Mouse (Mus musculus): ENCODE results near the gene Sectm1a. TPM values are rescaled to one million over a fixed set of nuclear protein-coding genes. Genes with fewer than 3 reads are reported as not detected.

Sectm1a gene
- polyA plus RNA-seq, 1 experiment from 2014 or later = not detected

DNA sequence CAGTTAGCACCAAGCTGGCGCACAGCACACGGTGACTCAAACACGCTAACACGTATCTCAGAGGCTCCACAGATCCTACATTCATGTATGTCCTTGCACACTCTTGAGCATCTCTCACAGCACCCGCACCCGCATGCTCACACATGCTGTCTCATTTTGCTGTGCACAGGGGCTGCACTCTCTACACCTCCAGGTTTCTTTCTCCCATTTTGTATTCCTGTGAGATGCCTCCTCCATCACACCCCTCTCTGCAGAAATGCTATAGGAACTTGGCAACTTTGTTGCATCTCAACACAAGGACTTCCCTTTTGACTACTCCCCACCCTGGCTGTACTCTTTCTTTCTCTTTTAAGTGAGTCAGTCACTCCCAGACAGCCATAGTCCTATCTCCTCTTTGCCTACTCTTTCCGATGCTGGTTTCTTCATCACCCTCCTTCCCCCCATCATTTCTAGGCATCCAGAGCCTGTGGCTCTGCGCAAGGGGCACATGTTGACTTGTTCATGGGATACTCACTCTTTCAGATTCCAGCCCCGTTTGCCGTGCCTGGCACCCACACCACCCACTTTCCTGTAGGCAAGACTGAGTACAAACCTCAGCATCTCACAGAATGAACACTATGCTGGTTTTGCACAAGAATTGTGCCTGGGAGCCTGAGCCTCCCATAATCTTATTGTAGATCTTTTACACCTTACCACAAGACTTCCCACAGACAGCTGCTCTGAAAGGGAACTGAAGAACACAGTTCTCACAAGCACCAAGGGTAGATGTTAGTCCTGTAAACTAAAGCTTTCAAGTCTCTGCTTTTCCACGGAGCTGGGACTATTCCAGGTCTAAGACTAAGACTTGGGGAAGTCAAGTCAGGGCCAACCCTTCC is 42.4 kb downstream of the Sectm1a start:
- 81% methylated on average over 11 of the region's 11 CpGs for WGBS (ENCODE audit: insufficient replicate concordance)
- Histone ChIP-seq H3K27me3 (ENCODE audit: control insufficient read depth, insufficient read depth, low read length) (peaks cover 8% of the 10 kb centered on the region; the same call in 1 of the 2 replicates), H3K4me1 (ENCODE audit: control insufficient read depth, insufficient read depth, low read length) (no peaks in the 10 kb centered on the region), H3K9me3 (replicated peaks; ENCODE audit: control insufficient read depth, low read length) (no peaks in the 10 kb centered on the region), H3K36me3 (ENCODE audit: control insufficient read depth, insufficient read depth, low read length) (no peaks in the 10 kb centered on the region), H3K4me2 (no peak overlapping the region), H3K27ac (ENCODE audit: low read depth, low read length) (no peak overlapping the region), H3K9ac (ENCODE audit: low read depth, low read length) (no peak overlapping the region), H3K4me3 (ENCODE audit: low read depth, low read length) (no peak overlapping the region)
- no peak for ATAC-seq (replicated peaks; ENCODE audit: insufficient number of reproducible peaks, low FRiP score, low TSS enrichment)

DNA sequence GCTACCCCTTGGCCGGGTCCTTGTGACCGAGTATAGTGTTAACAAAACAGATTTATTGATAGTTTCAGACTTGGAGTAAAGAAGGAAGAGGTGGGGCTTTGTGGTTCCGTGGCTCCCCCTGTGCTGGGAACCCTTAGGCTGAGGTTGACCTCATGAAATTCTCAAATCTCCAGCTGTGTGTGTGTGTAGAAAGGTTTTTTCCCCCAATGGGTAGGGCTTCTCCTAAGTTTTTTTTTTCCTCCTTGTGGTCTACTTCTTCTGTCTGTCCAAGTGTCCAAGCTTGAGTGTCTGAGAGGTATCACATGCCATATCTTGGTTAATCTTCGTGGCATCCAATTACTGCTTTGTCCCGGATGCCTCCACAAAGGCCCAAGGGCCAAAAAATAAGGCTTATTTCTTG is 47.9 kb downstream of the Sectm1a start:
- Histone ChIP-seq H3K4me2 (no peak overlapping the region), H3K9me3 (replicated peaks; ENCODE audit: control insufficient read depth, low read length) (no peaks in the 10 kb centered on the region), H3K27me3 (ENCODE audit: control insufficient read depth, insufficient read depth, low read length) (peaks cover 3% of the 10 kb centered on the region), H3K4me1 (ENCODE audit: control insufficient read depth, insufficient read depth, low read length) (no peaks in the 10 kb centered on the region), H3K4me3 (ENCODE audit: low read depth, low read length) (no peak overlapping the region), H3K36me3 (ENCODE audit: control insufficient read depth, insufficient read depth, low read length) (no peaks in the 10 kb centered on the region), H3K27ac (ENCODE audit: low read depth, low read length) (no peak overlapping the region), H3K9ac (ENCODE audit: low read depth, low read length) (no peak overlapping the region)
- no peak for ATAC-seq (replicated peaks; ENCODE audit: insufficient number of reproducible peaks, low FRiP score, low TSS enrichment)
- WGBS (ENCODE audit: insufficient replicate concordance) = 72% methylated on average over 5 of the region's 5 CpGs

DNA sequence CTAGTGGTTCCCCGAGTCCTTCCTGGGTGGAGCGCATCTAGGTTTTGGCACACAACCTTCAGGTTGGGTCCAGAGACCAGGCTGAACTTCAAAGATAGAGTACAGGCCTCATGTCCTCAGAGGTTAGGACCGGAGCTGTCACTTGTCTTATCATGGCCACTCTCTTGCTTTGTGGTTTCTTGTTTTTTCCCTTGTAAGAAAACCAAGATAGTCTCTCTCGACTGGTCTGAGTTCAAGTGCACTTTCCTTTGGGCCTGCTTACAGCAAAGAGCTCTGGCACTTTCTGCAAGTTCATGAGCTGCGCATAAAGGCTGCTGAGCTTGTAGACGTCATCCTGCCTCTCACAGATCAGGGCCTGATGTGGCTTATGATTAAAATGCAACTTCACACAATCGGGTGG is 53.8 kb downstream of the Sectm1a start:
- H3K4me1 ChIP-seq (ENCODE audit: control insufficient read depth, insufficient read depth, low read length) = no peaks in the 10 kb centered on the region
- H3K9ac ChIP-seq (ENCODE audit: low read depth, low read length) = no peak overlapping the region
- WGBS (ENCODE audit: insufficient replicate concordance) = 75% methylated on average over 7 of the region's 7 CpGs
- H3K36me3 ChIP-seq (ENCODE audit: control insufficient read depth, insufficient read depth, low read length) = no peaks in the 10 kb centered on the region
- H3K4me3 ChIP-seq (ENCODE audit: low read depth, low read length) = no peak overlapping the region
- no peak overlapping the region for H3K27ac ChIP-seq (ENCODE audit: low read depth, low read length)
- no peak for ATAC-seq (replicated peaks; ENCODE audit: insufficient number of reproducible peaks, low FRiP score, low TSS enrichment)
- H3K27me3 ChIP-seq (ENCODE audit: control insufficient read depth, insufficient read depth, low read length) = no peaks in the 10 kb centered on the region; the same call in 1 of the 2 replicates
- no peak overlapping the region for H3K4me2 ChIP-seq
- H3K9me3 ChIP-seq (replicated peaks; ENCODE audit: control insufficient read depth, low read length) = no peaks in the 10 kb centered on the region

DNA sequence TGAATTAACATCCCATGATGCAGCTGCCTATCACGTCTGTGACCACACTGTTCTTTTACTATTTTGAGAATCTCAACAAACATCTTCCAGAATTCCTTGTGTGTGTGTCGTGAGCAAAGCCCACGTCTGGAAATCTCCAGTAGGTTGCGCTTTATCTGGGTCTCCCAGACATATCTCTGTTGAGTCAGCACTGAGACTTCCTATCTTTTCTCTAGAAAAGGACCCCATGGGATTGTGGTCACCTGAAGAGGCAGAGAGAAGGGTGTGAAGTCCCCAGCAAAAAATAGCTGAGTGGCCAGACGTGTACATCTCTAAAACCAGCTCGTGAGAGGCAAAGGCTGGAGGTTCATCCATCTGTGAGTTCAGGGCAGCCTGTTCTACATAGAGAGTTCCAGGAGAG is 56.9 kb downstream of the Sectm1a start:
- ATAC-seq (replicated peaks; ENCODE audit: insufficient number of reproducible peaks, low FRiP score, low TSS enrichment) = no peak
- no peak overlapping the region for H3K9ac ChIP-seq (ENCODE audit: low read depth, low read length)
- H3K4me3 ChIP-seq (ENCODE audit: low read depth, low read length) = no peak overlapping the region
- H3K27me3 ChIP-seq (ENCODE audit: control insufficient read depth, insufficient read depth, low read length) = no peaks in the 10 kb centered on the region; the same call in 1 of the 2 replicates
- H3K27ac ChIP-seq (ENCODE audit: low read depth, low read length) = no peak overlapping the region
- H3K36me3 ChIP-seq (ENCODE audit: control insufficient read depth, insufficient read depth, low read length) = no peaks in the 10 kb centered on the region
- H3K4me2 ChIP-seq = no peak overlapping the region
- WGBS (ENCODE audit: insufficient replicate concordance) = 40% methylated on average over 6 of the region's 6 CpGs
- H3K4me1 ChIP-seq (ENCODE audit: control insufficient read depth, insufficient read depth, low read length) = no peaks in the 10 kb centered on the region
- H3K9me3 ChIP-seq (replicated peaks; ENCODE audit: control insufficient read depth, low read length) = no peaks in the 10 kb centered on the region

DNA sequence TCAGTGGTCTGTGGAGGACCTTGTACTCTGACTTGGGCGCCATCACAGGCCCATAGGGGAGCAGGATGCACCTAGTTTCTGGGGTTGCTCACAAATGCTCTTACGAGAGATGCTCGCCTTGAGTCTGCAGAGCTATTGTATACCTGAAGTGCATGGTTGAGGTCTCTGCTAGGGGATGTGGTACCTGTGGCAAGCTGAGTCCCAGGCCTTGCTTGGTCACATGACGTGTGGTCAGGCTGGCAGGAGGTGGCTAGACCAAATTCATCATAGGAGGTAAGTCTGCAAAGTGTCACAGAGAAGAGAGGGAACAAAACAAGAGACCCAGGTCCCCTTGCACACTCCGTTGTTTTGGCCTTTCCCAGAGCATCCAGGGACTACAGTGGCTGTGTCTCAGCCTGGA is 61.5 kb downstream of the Sectm1a start:
- H3K27ac ChIP-seq (ENCODE audit: low read depth, low read length) = no peak overlapping the region
- WGBS (ENCODE audit: insufficient replicate concordance) = 73% methylated on average over 5 of the region's 5 CpGs
- no peaks in the 10 kb centered on the region for H3K27me3 ChIP-seq (ENCODE audit: control insufficient read depth, insufficient read depth, low read length)

DNA sequence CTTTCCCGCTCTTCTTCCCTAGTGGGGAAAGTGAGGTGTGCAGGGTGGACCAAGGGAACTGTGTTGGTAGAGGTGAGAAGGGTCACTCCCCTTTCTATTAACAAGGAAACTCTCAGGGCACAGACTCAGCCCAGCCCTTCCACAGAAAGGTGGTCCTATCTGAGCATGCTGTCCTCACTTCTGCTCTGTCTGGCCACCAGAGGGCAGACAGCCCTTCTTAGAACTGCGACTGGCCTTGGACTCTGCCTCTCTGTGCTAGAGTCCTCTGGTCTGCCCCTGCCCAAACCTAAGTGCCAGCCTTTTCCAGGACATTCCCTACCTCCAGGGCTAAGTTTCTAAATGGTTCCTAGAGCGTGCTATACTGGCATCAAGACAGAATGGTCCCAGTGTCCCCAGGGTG is 63.3 kb downstream of the Sectm1a start:
- H3K9ac ChIP-seq (ENCODE audit: low read depth, low read length) = no peak overlapping the region
- no peak for ATAC-seq (replicated peaks; ENCODE audit: insufficient number of reproducible peaks, low FRiP score, low TSS enrichment)

More for the DNA sequence above, 61.5 kb downstream of the Sectm1a start:
- no peak overlapping the region for H3K4me3 ChIP-seq (ENCODE audit: low read depth, low read length)
- no peak for ATAC-seq (replicated peaks; ENCODE audit: insufficient number of reproducible peaks, low FRiP score, low TSS enrichment)
- H3K4me2 ChIP-seq = no peak overlapping the region
- no peaks in the 10 kb centered on the region for H3K36me3 ChIP-seq (ENCODE audit: control insufficient read depth, insufficient read depth, low read length)
- H3K9me3 ChIP-seq (replicated peaks; ENCODE audit: control insufficient read depth, low read length) = no peaks in the 10 kb centered on the region
- H3K9ac ChIP-seq (ENCODE audit: low read depth, low read length) = no peak overlapping the region
- H3K4me1 ChIP-seq (ENCODE audit: control insufficient read depth, insufficient read depth, low read length) = 0 out of 2 replicates have a peak, but pooled peaks cover 4% of the 10 kb centered on the region

More for the DNA sequence above, 63.3 kb downstream of the Sectm1a start:
- Histone ChIP-seq H3K4me2 (no peak overlapping the region), H3K4me1 (ENCODE audit: control insufficient read depth, insufficient read depth, low read length) (peaks cover 4% of the 10 kb centered on the region; the same call in 1 of the 2 replicates), H3K36me3 (ENCODE audit: control insufficient read depth, insufficient read depth, low read length) (no peaks in the 10 kb centered on the region), H3K9me3 (replicated peaks; ENCODE audit: control insufficient read depth, low read length) (no peaks in the 10 kb centered on the region), H3K4me3 (ENCODE audit: low read depth, low read length) (no peak overlapping the region), H3K27me3 (ENCODE audit: control insufficient read depth, insufficient read depth, low read length) (no peaks in the 10 kb centered on the region), H3K27ac (ENCODE audit: low read depth, low read length) (no peak overlapping the region)
- 25% methylated on average over 3 of the region's 3 CpGs for WGBS (ENCODE audit: insufficient replicate concordance)

Other genes starting within 250 kb of the Sectm1a start
- gene Ccdc57, start 148.3 kb downstream of the Sectm1a start, polyA plus RNA-seq (2014; fragmentation: Nextera tagmentation; extraction: Ambion mirVana) = 3.3 and 3.9 TPM in 2 replicates
- 176 and 189 TPM in 2 replicates for gene Slc16a3, start 132.7 kb downstream of the Sectm1a start, polyA plus RNA-seq (2014; fragmentation: Nextera tagmentation; extraction: Ambion mirVana)
- gene Csnk1d, start 89.9 kb downstream of the Sectm1a start, polyA plus RNA-seq (2014; fragmentation: Nextera tagmentation; extraction: Ambion mirVana) = 47.9 and 58.5 TPM in 2 replicates
- 0.31 TPM in 1 of 2 replicates, not detected in the other for gene Cd7, start 41.8 kb downstream of the Sectm1a start, polyA plus RNA-seq (2014; fragmentation: Nextera tagmentation; extraction: Ambion mirVana)
- gene Sectm1b, start 17.7 kb downstream of the Sectm1a start, polyA plus RNA-seq (2014; fragmentation: Nextera tagmentation; extraction: Ambion mirVana) = not detected in 2 replicates
- not detected in 2 replicates for gene Tex19.2, start 37.5 kb upstream of the Sectm1a start, polyA plus RNA-seq (2014; fragmentation: Nextera tagmentation; extraction: Ambion mirVana)
- gene Tex19.1, start 64.9 kb upstream of the Sectm1a start, polyA plus RNA-seq (2014; fragmentation: Nextera tagmentation; extraction: Ambion mirVana) = 0.14 and 0.20 TPM in 2 replicates
- not detected in 2 replicates for gene Uts2r, start 79.1 kb upstream of the Sectm1a start, polyA plus RNA-seq (2014; fragmentation: Nextera tagmentation; extraction: Ambion mirVana)
- gene Hexdc, start 123.2 kb upstream of the Sectm1a start, polyA plus RNA-seq (2014; fragmentation: Nextera tagmentation; extraction: Ambion mirVana) = 6.2 and 7.9 TPM in 2 replicates
- gene Ogfod3, start 123.5 kb upstream of the Sectm1a start, polyA plus RNA-seq (2014; fragmentation: Nextera tagmentation; extraction: Ambion mirVana) = 25.3 and 29.9 TPM in 2 replicates
- 20.5 and 21.7 TPM in 2 replicates for gene Cybc1, start 148.1 kb upstream of the Sectm1a start, polyA plus RNA-seq (2014; fragmentation: Nextera tagmentation; extraction: Ambion mirVana)
- gene Narf, start 156.0 kb upstream of the Sectm1a start, polyA plus RNA-seq (2014; fragmentation: Nextera tagmentation; extraction: Ambion mirVana) = 51.3 and 61.0 TPM in 2 replicates
- gene Foxk2, start 178.8 kb upstream of the Sectm1a start, polyA plus RNA-seq (2014; fragmentation: Nextera tagmentation; extraction: Ambion mirVana) = 8.4 and 8.6 TPM in 2 replicates

All from heart, embryonic 11.5 days (tissue).